Mouse (Mus musculus) splenic B cell, adult 2 months (primary cell): Measurements from ENCODE around the gene Gpr61.

ENCODE experiments used
- DNase-seq: peaks from one replicate; pipeline ENCODE4 v3.0.0-alpha.2; 2011; ENCODE audit warnings: low read depth, low spot score
- H3K27me3 ChIP-seq: 2 replicates; pipeline ENCODE4 v1.6.1; 2012; ENCODE audit warnings: mild to moderate bottlenecking, low read length, moderate library complexity, mixed read lengths; ENCODE audit not compliant: control insufficient read depth, poor library complexity, insufficient read depth, severe bottlenecking
- H3K36me3 ChIP-seq: 2 replicates; pipeline ENCODE4 v1.6.1; 2012; ENCODE audit warnings: mild to moderate bottlenecking, low read length, moderate library complexity, mixed read lengths; ENCODE audit not compliant: control insufficient read depth, poor library complexity, insufficient read depth, severe bottlenecking

Gpr61 gene

GRCm38 (mm10) chr3:108126327-108126726, 28.4 kb downstream of the Gpr61 start:
- DNase-seq: no peak
- H3K36me3 ChIP-seq: peaks cover 1% of the 10 kb centered on the region
- H3K27me3 ChIP-seq: no peaks in the 10 kb centered on the region

GRCm38 (mm10) chr3:108124131-108124530, 30.6 kb downstream of the Gpr61 start:
- Histone ChIP-seq H3K27me3 (no peaks in the 10 kb centered on the region), H3K36me3 (peaks cover 5% of the 10 kb centered on the region)
- no peak for DNase-seq

- DNase-seq: no peak
- peaks cover 9% of the 10 kb centered on the region for H3K36me3 ChIP-seq
- H3K27me3 ChIP-seq: no peaks in the 10 kb centered on the region
These were observed 31.4 kb downstream of the Gpr61 start for GRCm38 (mm10) chr3:108123242-108123641.

GRCm38 (mm10) chr3:108121101-108121500, 33.6 kb downstream of the Gpr61 start:
- DNase-seq: no peak
- Histone ChIP-seq H3K36me3 (peaks cover 12% of the 10 kb centered on the region), H3K27me3 (no peaks in the 10 kb centered on the region)

- Histone ChIP-seq H3K36me3 (peaks cover 19% of the 10 kb centered on the region), H3K27me3 (no peaks in the 10 kb centered on the region)
- no peak for DNase-seq
These were observed 37.2 kb downstream of the Gpr61 start for GRCm38 (mm10) chr3:108117465-108117864.

- H3K36me3 ChIP-seq: peaks cover 20% of the 10 kb centered on the region
- no peak for DNase-seq
- no peaks in the 10 kb centered on the region for H3K27me3 ChIP-seq
These were observed 40.9 kb downstream of the Gpr61 start for GRCm38 (mm10) chr3:108113591-108114289.

- Histone ChIP-seq H3K27me3 (no peaks in the 10 kb centered on the region), H3K36me3 (peaks cover 16% of the 10 kb centered on the region)
- DNase-seq: no peak
These were observed 42.0 kb downstream of the Gpr61 start for GRCm38 (mm10) chr3:108112666-108113065.

GRCm38 (mm10) chr3:108112246-108112645, 42.4 kb downstream of the Gpr61 start:
- DNase-seq: no peak
- Histone ChIP-seq H3K36me3 (peaks cover 16% of the 10 kb centered on the region; the same call in 1 of the 2 replicates), H3K27me3 (no peaks in the 10 kb centered on the region)

GRCm38 (mm10) chr3:108111320-108111719, 43.4 kb downstream of the Gpr61 start:
- no peaks in the 10 kb centered on the region for H3K27me3 ChIP-seq
- no peak for DNase-seq

GRCm38 (mm10) chr3:108105281-108105680, 49.4 kb downstream of the Gpr61 start:
- no peak for DNase-seq
- no peaks in the 10 kb centered on the region for H3K27me3 ChIP-seq

More at GRCm38 (mm10) chr3:108111320-108111719, 43.4 kb downstream of the Gpr61 start:
- H3K36me3 ChIP-seq: peaks cover 14% of the 10 kb centered on the region; the same call in 1 of the 2 replicates

GRCm38 (mm10) chr3:108102075-108102474, 52.6 kb downstream of the Gpr61 start:
- Histone ChIP-seq H3K27me3 (no peaks in the 10 kb centered on the region), H3K36me3 (no peaks in the 10 kb centered on the region)
- no peak for DNase-seq

More at GRCm38 (mm10) chr3:108105281-108105680, 49.4 kb downstream of the Gpr61 start:
- H3K36me3 ChIP-seq: peaks cover 5% of the 10 kb centered on the region; the same call in 1 of the 2 replicates

- no peaks in the 10 kb centered on the region for H3K36me3 ChIP-seq
- no peak for DNase-seq
These were observed 53.1 kb downstream of the Gpr61 start for GRCm38 (mm10) chr3:108101594-108101993.

More at GRCm38 (mm10) chr3:108101594-108101993, 53.1 kb downstream of the Gpr61 start:
- H3K27me3 ChIP-seq: no peaks in the 10 kb centered on the region
